ENCODE assay signal across 12 mouse cellular contexts in genomic region chr9:64114646-64115045, GRCm38 (mm10). TPM values are rescaled to one million over a fixed set of nuclear protein-coding genes. Genes with fewer than 3 reads are reported as not detected.
A peak's percentile ranks its signal among the peaks of the same experiment; 100 is the strongest.
DNase-seq lines count a peak whose midpoint lies in the region; ATAC-seq and TF ChIP-seq lines count a peak whose summit lies in the region.
"Had no signal": no experiment of that assay in that cellular context is flagged by ENCODE, and none has a peak within 500 bp of the region (broad histone marks: within the 10 kb centered on the region; RNA-seq: fewer than 3 reads in every experiment).

No protein-coding gene starts in this region.

- no peak overlapping the region for H3ac ChIP-seq in myocyte (ENCODE audit: control insufficient read depth, insufficient read length)

- no peaks in the 10 kb centered on the region for H3K79me2 ChIP-seq in myocyte (ENCODE audit: control insufficient read depth, insufficient read depth)

- no peaks in the 10 kb centered on the region for H3K36me3 ChIP-seq in heart, embryonic 13.5 days
- H3K36me3 ChIP-seq in myocyte (ENCODE audit: control insufficient read depth, insufficient read depth) = no peaks in the 10 kb centered on the region
- no peaks in the 10 kb centered on the region for H3K36me3 ChIP-seq in liver, postnatal 0 days (replicated peaks; ENCODE audit: insufficient read depth, low read length)

- TF ChIP-seq EP300 in liver, postnatal 0 days (IDR thresholded peaks at IDR 0.05; ENCODE audit: low read depth) = no peak

- peak; percentile 43; the same call in 1 of the 2 replicates for ATAC-seq in heart, embryonic 13.5 days (ENCODE audit: extremely low read depth, insufficient number of reproducible peaks, low FRiP score, low TSS enrichment)
- no peak for ATAC-seq in liver, postnatal 0 days

- peaks cover 18% of the 10 kb centered on the region for H3K4me1 ChIP-seq in brown adipose tissue, adult 24 weeks (ENCODE audit: control insufficient read depth, insufficient read depth, insufficient read length, low read length)
- H3K4me1 ChIP-seq in heart, embryonic 13.5 days = peaks cover 38% of the 10 kb centered on the region
- H3K4me1 ChIP-seq in liver, postnatal 0 days (ENCODE audit: insufficient read depth) = no peaks in the 10 kb centered on the region

- WGBS in heart, embryonic 13.5 days = 9% methylated on average over 2 of the region's 2 CpGs
- WGBS in liver, postnatal 0 days (ENCODE audit: insufficient replicate concordance) = 43% methylated on average over 2 of the region's 2 CpGs

- no peaks in the 10 kb centered on the region for H3K27me3 ChIP-seq in heart, embryonic 13.5 days (replicated peaks)
- no peaks in the 10 kb centered on the region for H3K27me3 ChIP-seq in myocyte (ENCODE audit: control insufficient read depth, insufficient read depth, insufficient read length)
- no peaks in the 10 kb centered on the region for H3K27me3 ChIP-seq in liver, postnatal 0 days (ENCODE audit: insufficient read depth, low read length)

- H3K4me3 ChIP-seq in brown adipose tissue, adult 24 weeks (ENCODE audit: insufficient read depth, low read depth, low read length) = no peak overlapping the region
- no peak overlapping the region for H3K4me3 ChIP-seq in heart, embryonic 13.5 days
- H3K4me3 ChIP-seq in myocyte = no peak overlapping the region
- H3K4me3 ChIP-seq in liver, postnatal 0 days (ENCODE audit: low read depth, low read length) = no peak overlapping the region

- no peak for TF ChIP-seq POLR2A in myocyte (IDR thresholded peaks at IDR 0.05; ENCODE audit: insufficient read length, low read depth)

- H3K4me2 ChIP-seq in heart, embryonic 13.5 days = no peak overlapping the region
- H3K4me2 ChIP-seq in myocyte (ENCODE audit: low read depth) = peak overlapping the region; percentile 12
- no peak overlapping the region for H3K4me2 ChIP-seq in liver, postnatal 0 days (ENCODE audit: low read depth, low read length)

- no peak for TF ChIP-seq CTCF in liver, postnatal 0 days (IDR thresholded peaks at IDR 0.05; ENCODE audit: low read depth)

- H3K9ac ChIP-seq in heart, embryonic 13.5 days = peak overlapping the region; percentile 71
- no peak overlapping the region for H3K9ac ChIP-seq in liver, postnatal 0 days (replicated peaks)

- DNase-seq in kidney, postnatal 4 days = peak; percentile 15 to 43
- DNase-seq in kidney, postnatal 25 days = no peak
- DNase-seq in right cerebral cortex, postnatal 10 days (ENCODE audit: low spot score in 2 of 2) = no peak
- no peak for DNase-seq in liver, postnatal 0 days
- DNase-seq: adrenal gland, postnatal 36 days; cerebellum, adult 9-10 months; kidney, adult 11 months; right cerebral cortex, postnatal 14 days had no signal

- no peaks in the 10 kb centered on the region for H3K9me3 ChIP-seq in heart, embryonic 13.5 days
- no peaks in the 10 kb centered on the region for H3K9me3 ChIP-seq in liver, postnatal 0 days (ENCODE audit: low read length)

- peak overlapping the region; percentile 39; the same call in 1 of the 2 replicates for H3K27ac ChIP-seq in brown adipose tissue, adult 24 weeks (replicated peaks; ENCODE audit: low read depth, low read length)
- peak overlapping the region; percentile 90 for H3K27ac ChIP-seq in heart, embryonic 13.5 days (replicated peaks)
- H3K27ac ChIP-seq in liver, postnatal 0 days (ENCODE audit: low read depth) = no peak overlapping the region

TF ChIP-seq in myocyte, 11 proteins besides CTCF, POLR2A, EP300 and RAD21:
- TF ChIP-seq USF1 (IDR thresholded peaks at IDR 0.05; ENCODE audit: low read depth) (no peak), MYOD1 (IDR thresholded peaks at IDR 0.05; ENCODE audit: control insufficient read depth in 1 of 3, insufficient read length in 2 of 3, low read depth in 2 of 3) (no peak), CEBPB (IDR thresholded peaks at IDR 0.05; ENCODE audit: insufficient read depth, poor library complexity, severe bottlenecking) (no peak), SRF (IDR thresholded peaks at IDR 0.05; ENCODE audit: control insufficient read depth, insufficient read length, low read depth) (no peak), MYOG (IDR thresholded peaks at IDR 0.05; ENCODE audit: control insufficient read depth in 1 of 3, insufficient read depth in 1 of 3, insufficient read length in 2 of 3, low read depth in 2 of 3) (no peak), MAX (IDR thresholded peaks at IDR 0.05; ENCODE audit: low read depth) (no peak), TCF3 (IDR thresholded peaks at IDR 0.05; ENCODE audit: insufficient read length, low read depth) (no peak), E2F4 (IDR thresholded peaks at IDR 0.05; ENCODE audit: insufficient read depth) (no peak), TCF12 (IDR thresholded peaks at IDR 0.05; ENCODE audit: insufficient read depth, poor library complexity, severe bottlenecking) (no peak), REST (IDR thresholded peaks at IDR 0.05; ENCODE audit: insufficient read depth, insufficient read length) (no peak), POLR2AphosphoS2 (IDR thresholded peaks at IDR 0.05; ENCODE audit: insufficient read length, low read depth) (no peak)

RNA-seq across cellular contexts. Expression of gene Lctl, which starts 2.3 kb away (rescaled TPM):
- 57.9 and 76.0 TPM in 2 replicates for polyA plus RNA-seq in brown adipose tissue, adult 24 weeks (2012; ENCODE audit: insufficient read depth, insufficient read length, missing spikeins)
- polyA plus RNA-seq in heart, embryonic 13.5 days (2015; fragmentation: Nextera tagmentation; extraction: Ambion mirVana) = not detected in 2 replicates
- polyA plus RNA-seq in myocyte (2012; fragmentation: generic; extraction: Trizol) = 0.23 TPM
- polyA plus RNA-seq in liver, postnatal 0 days (2015; fragmentation: Nextera tagmentation; extraction: Ambion mirVana) = not detected in 2 replicates
- polyA plus RNA-seq: neural tube, embryonic 11.5 days had no signal

RNA-seq across cellular contexts. Expression of gene Zwilch, which starts 58.3 kb away (rescaled TPM):
- polyA plus RNA-seq in brown adipose tissue, adult 24 weeks (2012; ENCODE audit: insufficient read depth, insufficient read length, missing spikeins) = 2.3 TPM in 1 of 2 replicates, not detected in the other
- polyA plus RNA-seq in heart, embryonic 13.5 days (2015; fragmentation: Nextera tagmentation; extraction: Ambion mirVana) = 19.9 and 21.7 TPM in 2 replicates
- 7.1 TPM for polyA plus RNA-seq in myocyte (2012; fragmentation: generic; extraction: Trizol)
- 2.7 and 4.1 TPM in 2 replicates for polyA plus RNA-seq in liver, postnatal 0 days (2015; fragmentation: Nextera tagmentation; extraction: Ambion mirVana)

RNA-seq across cellular contexts. Expression of gene Rpl4, which starts 58.5 kb away (rescaled TPM):
- 420 and 430 TPM in 2 replicates for polyA plus RNA-seq in brown adipose tissue, adult 24 weeks (2012; ENCODE audit: insufficient read depth, insufficient read length, missing spikeins)
- polyA plus RNA-seq in heart, embryonic 13.5 days (2015; fragmentation: Nextera tagmentation; extraction: Ambion mirVana) = 707 and 780 TPM in 2 replicates
- 1,028 TPM for polyA plus RNA-seq in myocyte (2012; fragmentation: generic; extraction: Trizol)
- 600 and 612 TPM in 2 replicates for polyA plus RNA-seq in liver, postnatal 0 days (2015; fragmentation: Nextera tagmentation; extraction: Ambion mirVana)

Comparison
In these comparisons a context has a peak if more than half of its experiments do, and no peak if none do; other contexts are left out.
1. DNase-seq: peak in kidney, postnatal 4 days (2 of 2); none in kidney, postnatal 25 days (0 of 2), right cerebral cortex, postnatal 10 days (0 of 2) and liver, postnatal 0 days (single experiment).
2. RNA of gene Lctl, which starts 2.3 kb away (polyA plus RNA-seq): 57.9 to 76.0 TPM in brown adipose tissue, adult 24 weeks; 0.23 TPM in myocyte (single experiment), not detected in heart, embryonic 13.5 days and not detected in liver, postnatal 0 days; every median in the first group is over 10 times any median in the second.